ENCODE assay signal across 33 mouse cellular contexts in the genomic region with DNA sequence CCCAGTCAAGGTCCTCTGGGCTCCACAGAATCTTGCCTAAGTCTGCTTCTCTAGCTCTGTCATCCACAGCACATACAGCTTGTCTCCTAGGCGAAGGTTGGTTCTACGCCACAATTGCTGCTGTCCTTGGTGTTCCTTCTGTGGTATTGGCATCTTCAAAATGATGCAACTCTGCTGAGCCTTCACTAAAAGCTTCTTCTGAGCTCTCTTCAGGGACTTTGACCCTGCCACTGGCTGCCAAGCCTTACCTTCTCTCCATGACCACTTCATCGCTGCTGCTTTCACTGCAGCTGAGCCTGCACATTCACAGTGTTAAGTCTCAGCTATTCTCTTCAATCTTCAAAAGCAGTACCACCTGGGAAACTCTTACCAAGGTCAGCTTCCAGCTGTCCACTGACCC. TPM values are rescaled to one million over a fixed set of nuclear protein-coding genes. Genes with fewer than 3 reads are reported as not detected.
A peak's percentile ranks its signal among the peaks of the same experiment; 100 is the strongest.
DNase-seq lines count a peak whose midpoint lies in the region; ATAC-seq and TF ChIP-seq lines count a peak whose summit lies in the region.
"Had no signal": no experiment of that assay in that cellular context is flagged by ENCODE, and none has a peak within 500 bp of the region (broad histone marks: within the 10 kb centered on the region; RNA-seq: fewer than 3 reads in every experiment).

No protein-coding gene starts in this region.

- TF ChIP-seq CTCF in intestine, postnatal 0 days (IDR thresholded peaks at IDR 0.05; ENCODE audit: low read depth): no peak
- TF ChIP-seq CTCF in liver, adult 2 months (IDR thresholded peaks at IDR 0.05; ENCODE audit: low read depth, low read length): no peak
- no peak for TF ChIP-seq CTCF in liver, postnatal 0 days (IDR thresholded peaks at IDR 0.05; ENCODE audit: low read depth)

- H3K27ac ChIP-seq in intestine, postnatal 0 days (ENCODE audit: low read depth, low read length): no peak overlapping the region
- H3K27ac ChIP-seq in intestine, embryonic 15.5 days: no peak overlapping the region
- H3K27ac ChIP-seq in liver, adult 2 months (replicated peaks; ENCODE audit: insufficient read depth, low read depth, low read length): no peak overlapping the region
- no peak overlapping the region for H3K27ac ChIP-seq in liver, postnatal 0 days (ENCODE audit: low read depth)
- H3K27ac ChIP-seq: forebrain, embryonic 13.5 days; heart, embryonic 10.5 days; heart, embryonic 15.5 days; layer of hippocampus, adult 2 months; liver, embryonic 13.5 days; macrophage; midbrain, embryonic 13.5 days had no signal

- whole genome bisulfite sequencing in intestine, postnatal 0 days: 69% methylated on average over 3 of the region's 3 CpGs
- 90% methylated on average over 3 of the region's 3 CpGs for WGBS in intestine, embryonic 15.5 days
- WGBS in liver, adult 2 months: 78% methylated on average over 3 of the region's 3 CpGs
- 84% methylated on average over 3 of the region's 3 CpGs for WGBS in liver, postnatal 0 days (ENCODE audit: insufficient replicate concordance)

- no peak overlapping the region for H3K4me3 ChIP-seq in intestine, postnatal 0 days (ENCODE audit: low read depth, low read length)
- no peak overlapping the region for H3K4me3 ChIP-seq in intestine, embryonic 15.5 days (replicated peaks)
- H3K4me3 ChIP-seq in liver, adult 2 months (ENCODE audit: insufficient read depth, low read depth, low read length): no peak overlapping the region
- no peak overlapping the region for H3K4me3 ChIP-seq in liver, postnatal 0 days (ENCODE audit: low read depth, low read length)
- H3K4me3 ChIP-seq: forebrain, embryonic 13.5 days; heart, embryonic 10.5 days; heart, embryonic 15.5 days; layer of hippocampus, adult 2 months; liver, embryonic 13.5 days; midbrain, embryonic 13.5 days had no signal

- no peak overlapping the region for H3K4me2 ChIP-seq in intestine, postnatal 0 days (replicated peaks; ENCODE audit: low read depth)
- no peak overlapping the region for H3K4me2 ChIP-seq in intestine, embryonic 15.5 days (replicated peaks)
- no peak overlapping the region for H3K4me2 ChIP-seq in liver, postnatal 0 days (ENCODE audit: low read depth, low read length)
- H3K4me2 ChIP-seq: forebrain, embryonic 13.5 days; heart, embryonic 15.5 days; liver, embryonic 13.5 days; midbrain, embryonic 13.5 days had no signal

- TF ChIP-seq EP300 in liver, postnatal 0 days (IDR thresholded peaks at IDR 0.05; ENCODE audit: low read depth): no peak

- H3K4me1 ChIP-seq in intestine, postnatal 0 days (replicated peaks; ENCODE audit: control insufficient read depth, insufficient read depth, low read length): no peaks in the 10 kb centered on the region
- H3K4me1 ChIP-seq in intestine, embryonic 15.5 days (replicated peaks): peaks cover 3% of the 10 kb centered on the region; the same call in 1 of the 2 replicates
- peaks cover 4% of the 10 kb centered on the region; the same call in 1 of the 2 replicates for H3K4me1 ChIP-seq in liver, adult 2 months (ENCODE audit: control insufficient read depth, insufficient read depth, low read length)
- no peaks in the 10 kb centered on the region; the same call in 1 of the 2 replicates for H3K4me1 ChIP-seq in liver, postnatal 0 days (ENCODE audit: insufficient read depth)

- H3K9ac ChIP-seq in intestine, postnatal 0 days (ENCODE audit: low read depth, low read length): no peak overlapping the region
- no peak overlapping the region for H3K9ac ChIP-seq in intestine, embryonic 15.5 days
- H3K9ac ChIP-seq in liver, adult 2 months (ENCODE audit: low read depth, low read length): no peak overlapping the region
- H3K9ac ChIP-seq in liver, postnatal 0 days (replicated peaks): no peak overlapping the region
- H3K9ac ChIP-seq: forebrain, embryonic 13.5 days; heart, embryonic 15.5 days; liver, embryonic 13.5 days; midbrain, embryonic 13.5 days had no signal

- ATAC-seq in intestine, postnatal 0 days: peak; percentile 51
- no peak for ATAC-seq in intestine, embryonic 15.5 days
- ATAC-seq in liver, postnatal 0 days: no peak
- ATAC-seq: forebrain, embryonic 13.5 days; hindbrain, embryonic 16.5 days; midbrain, embryonic 13.5 days had no signal

- DNase-seq in liver, adult 2 months (ENCODE audit: extremely low read depth, low read depth, low spot score): peak; percentile 31
- no peak for DNase-seq in liver, postnatal 0 days
- peak; percentile 68 to 77 for DNase-seq in kidney, postnatal 25 days
- DNase-seq in natural killer cell, adult 2 months (ENCODE audit: low spot score in 2 of 2): no peak
- DNase-seq: B cell, adult 2 months; cerebellum, adult 8-10 months; cerebellum, postnatal 25 days; gastrocnemius, postnatal 10 days; heart, adult 11 months; liver, embryonic 13.5 days; lung, adult 2 months; lung, postnatal 10 days; right cerebral cortex, postnatal 14 days; thymus, postnatal 4 days had no signal

- peaks cover 10% of the 10 kb centered on the region; the same call in 1 of the 2 replicates for H3K79me2 ChIP-seq in liver, adult 2 months (ENCODE audit: control insufficient read depth, insufficient read depth, low read length)

- TF ChIP-seq POLR2A in liver, adult 2 months (IDR thresholded peaks at IDR 0.05; ENCODE audit: extremely low read depth, insufficient read depth, low read length): no peak

- H3K9me3 ChIP-seq in intestine, postnatal 0 days (ENCODE audit: control insufficient read depth): no peaks in the 10 kb centered on the region
- no peaks in the 10 kb centered on the region for H3K9me3 ChIP-seq in intestine, embryonic 15.5 days
- no peaks in the 10 kb centered on the region for H3K9me3 ChIP-seq in liver, postnatal 0 days (ENCODE audit: low read length)
- H3K9me3 ChIP-seq: forebrain, embryonic 13.5 days; heart, embryonic 10.5 days; heart, embryonic 15.5 days; liver, embryonic 13.5 days; midbrain, embryonic 13.5 days had no signal

- H3K36me3 ChIP-seq in intestine, postnatal 0 days (ENCODE audit: control insufficient read depth, insufficient read depth): no peaks in the 10 kb centered on the region; the same call in 1 of the 2 replicates
- H3K36me3 ChIP-seq in intestine, embryonic 15.5 days: no peaks in the 10 kb centered on the region; the same call in 1 of the 2 replicates
- H3K36me3 ChIP-seq in liver, adult 2 months (ENCODE audit: control insufficient read depth, insufficient read depth, low read length): no peaks in the 10 kb centered on the region
- 0 out of 2 replicates have a peak, but pooled peaks cover 3% of the 10 kb centered on the region for H3K36me3 ChIP-seq in liver, postnatal 0 days (replicated peaks; ENCODE audit: insufficient read depth, low read length)
- H3K36me3 ChIP-seq: heart, embryonic 15.5 days had no signal

- no peaks in the 10 kb centered on the region for H3K27me3 ChIP-seq in intestine, postnatal 0 days (replicated peaks; ENCODE audit: control insufficient read depth, insufficient read depth, low read length)
- no peaks in the 10 kb centered on the region for H3K27me3 ChIP-seq in intestine, embryonic 15.5 days (replicated peaks)
- H3K27me3 ChIP-seq in liver, adult 2 months (ENCODE audit: control insufficient read depth, insufficient read depth, low read length): no peaks in the 10 kb centered on the region
- H3K27me3 ChIP-seq in liver, postnatal 0 days (ENCODE audit: insufficient read depth, low read length): no peaks in the 10 kb centered on the region
- H3K27me3 ChIP-seq: forebrain, embryonic 13.5 days; heart, embryonic 15.5 days; liver, embryonic 13.5 days; midbrain, embryonic 13.5 days had no signal

RNA-seq across cellular contexts. Expression of gene Gbf1, which starts 29.9 kb away (rescaled TPM):
- 28.0 and 32.1 TPM in 2 replicates for polyA plus RNA-seq in intestine, postnatal 0 days (2015; fragmentation: Nextera tagmentation; extraction: Ambion mirVana)
- polyA plus RNA-seq in intestine, embryonic 15.5 days (2015; fragmentation: Nextera tagmentation; extraction: Ambion mirVana): 49.6 and 50.0 TPM in 2 replicates
- total RNA-seq in liver, adult 2 months (2014; rRNA removed): 25.0 and 25.7 TPM in 2 replicates
- 49.3 and 58.1 TPM in 2 replicates for polyA plus RNA-seq in liver, adult 2 months (2012; rRNA removed)
- polyA plus RNA-seq in liver, postnatal 0 days (2015; fragmentation: Nextera tagmentation; extraction: Ambion mirVana): 9.8 and 12.0 TPM in 2 replicates

RNA-seq across cellular contexts. Expression of gene Pitx3, which starts 34.1 kb away (rescaled TPM):
- not detected in 2 replicates for polyA plus RNA-seq in intestine, postnatal 0 days (2015; fragmentation: Nextera tagmentation; extraction: Ambion mirVana)
- not detected in 2 replicates for polyA plus RNA-seq in intestine, embryonic 15.5 days (2015; fragmentation: Nextera tagmentation; extraction: Ambion mirVana)
- total RNA-seq in liver, adult 2 months (2014; rRNA removed): not detected in 2 replicates
- not detected in 2 replicates for polyA plus RNA-seq in liver, adult 2 months (2012; rRNA removed)
- polyA plus RNA-seq in liver, postnatal 0 days (2015; fragmentation: Nextera tagmentation; extraction: Ambion mirVana): 0.19 TPM in 1 of 2 replicates, not detected in the other
- total RNA-seq: layer of hippocampus, adult 2 months; layer of hippocampus, postnatal 14 days; left cerebral cortex, adult 8-10 months; left cerebral cortex, postnatal 36 days; megakaryocyte-erythroid progenitor cell, adult 5-6 weeks had no signal
- polyA plus RNA-seq: forebrain, embryonic 13.5 days; intestine, embryonic 14.5 days; macrophage; neural tube, embryonic 14.5 days; small intestine, adult 2 months; stomach, embryonic 14.5 days; thymus, postnatal 0 days had no signal

RNA-seq across cellular contexts. Expression of gene Elovl3, which starts 50.5 kb away (rescaled TPM):
- polyA plus RNA-seq in intestine, postnatal 0 days (2015; fragmentation: Nextera tagmentation; extraction: Ambion mirVana): not detected in 2 replicates
- not detected in 2 replicates for polyA plus RNA-seq in intestine, embryonic 15.5 days (2015; fragmentation: Nextera tagmentation; extraction: Ambion mirVana)
- total RNA-seq in liver, adult 2 months (2014; rRNA removed): 0.67 and 9.8 TPM in 2 replicates
- polyA plus RNA-seq in liver, adult 2 months (2012; rRNA removed): 2.6 and 3.7 TPM in 2 replicates
- polyA plus RNA-seq in liver, postnatal 0 days (2015; fragmentation: Nextera tagmentation; extraction: Ambion mirVana): 0.24 and 0.26 TPM in 2 replicates
- total RNA-seq: gastrocnemius, postnatal 10 days; layer of hippocampus, adult 2 months; layer of hippocampus, postnatal 14 days; left cerebral cortex, adult 8-10 months; left cerebral cortex, postnatal 36 days; megakaryocyte-erythroid progenitor cell, adult 5-6 weeks had no signal
- polyA plus RNA-seq: forebrain, embryonic 13.5 days; heart, embryonic 10.5 days; heart, embryonic 15.5 days; hindbrain, embryonic 11.5 days; hindbrain, embryonic 16.5 days; intestine, embryonic 14.5 days; liver, embryonic 13.5 days; macrophage; neural tube, embryonic 14.5 days; small intestine, adult 2 months; stomach, embryonic 14.5 days had no signal

Comparison
In these comparisons a context has a peak if more than half of its experiments do, and no peak if none do; other contexts are left out.
1. DNase-seq: peak in liver, adult 2 months (single experiment) and kidney, postnatal 25 days (2 of 2); none in liver, postnatal 0 days (single experiment) and natural killer cell, adult 2 months (0 of 2).